Comparison of ENCODE assay signal across 8 mouse cellular contexts in the genomic region with DNA sequence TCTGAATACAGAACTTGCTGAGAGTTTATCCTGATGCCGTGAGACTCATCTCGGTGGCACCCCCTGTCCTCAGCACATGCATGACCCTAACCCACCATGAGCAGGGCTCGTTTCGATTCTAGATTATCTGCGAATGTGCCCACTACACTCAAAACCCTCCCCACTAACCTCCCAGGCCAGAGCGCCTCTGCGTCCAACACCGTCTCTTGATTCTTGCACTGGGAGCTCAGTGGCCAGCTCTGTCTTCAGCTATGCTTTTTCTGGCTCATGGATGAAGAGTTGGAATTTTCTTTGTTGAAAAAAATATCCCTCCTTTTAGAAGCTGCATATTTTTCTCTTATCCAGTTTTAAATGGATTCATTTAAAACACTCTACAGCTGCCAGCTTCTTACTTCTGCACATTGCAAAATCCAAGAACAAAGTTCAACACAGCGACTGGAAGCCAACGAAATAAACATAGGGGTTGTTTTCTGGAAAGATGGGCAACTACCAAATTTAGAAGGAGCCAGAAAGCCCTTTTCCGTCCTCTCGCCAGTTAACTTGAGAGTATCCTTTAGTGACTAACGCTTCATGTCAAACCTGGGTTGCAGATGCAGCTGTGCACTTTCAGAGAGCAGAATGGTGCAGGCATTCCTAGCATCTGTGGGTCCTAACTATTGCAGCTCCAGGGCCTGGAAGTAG.
DNase-seq lines count a peak whose midpoint lies in the region; ATAC-seq and TF ChIP-seq lines count a peak whose summit lies in the region.

No protein-coding gene starts in this region.

- TF ChIP-seq CTCF in kidney, postnatal 0 days (IDR thresholded peaks at IDR 0.05; ENCODE audit: low read depth), result no peak

- no peak overlapping the region for H3K4me2 ChIP-seq in forebrain, embryonic 11.5 days (ENCODE audit: low read depth, low read length, severe bottlenecking)
- no peak overlapping the region for H3K4me2 ChIP-seq in kidney, postnatal 0 days (ENCODE audit: low read length)
- no peak overlapping the region for H3K4me2 ChIP-seq in embryonic facial prominence, embryonic 14.5 days (ENCODE audit: low read depth, low read length)
- no peak overlapping the region for H3K4me2 ChIP-seq in lung, embryonic 16.5 days (ENCODE audit: low read depth, low read length)

- WGBS in forebrain, embryonic 11.5 days, result 92% methylated on average over 13 of the region's 13 CpGs
- WGBS in forebrain, embryonic 10.5 days, result 95% methylated on average over 13 of the region's 13 CpGs
- WGBS in kidney, postnatal 0 days, result 81% methylated on average over 13 of the region's 13 CpGs
- WGBS in embryonic facial prominence, embryonic 14.5 days, result 75% methylated on average over 13 of the region's 13 CpGs
- 59% methylated on average over 13 of the region's 13 CpGs for WGBS in lung, embryonic 16.5 days

- no peak overlapping the region for H3K4me3 ChIP-seq in forebrain, embryonic 11.5 days (ENCODE audit: low read depth, low read length)
- H3K4me3 ChIP-seq in forebrain, embryonic 10.5 days, result no peak overlapping the region
- H3K4me3 ChIP-seq in kidney, postnatal 0 days (replicated peaks; ENCODE audit: low read depth, low read length), result no peak overlapping the region
- no peak overlapping the region for H3K4me3 ChIP-seq in embryonic facial prominence, embryonic 14.5 days (ENCODE audit: low read depth, low read length)
- H3K4me3 ChIP-seq in lung, embryonic 16.5 days (ENCODE audit: low read length), result no peak overlapping the region

- no peak overlapping the region for H3K9ac ChIP-seq in forebrain, embryonic 11.5 days (ENCODE audit: low read length)
- no peak overlapping the region for H3K9ac ChIP-seq in kidney, postnatal 0 days (ENCODE audit: low read depth, low read length)
- no peak overlapping the region for H3K9ac ChIP-seq in embryonic facial prominence, embryonic 14.5 days (ENCODE audit: low read depth, low read length)
- H3K9ac ChIP-seq in lung, embryonic 16.5 days (ENCODE audit: low read length), result no peak overlapping the region

- no peaks in the 10 kb centered on the region for H3K9me3 ChIP-seq in forebrain, embryonic 11.5 days (ENCODE audit: control insufficient read depth, low read length)
- no peaks in the 10 kb centered on the region for H3K9me3 ChIP-seq in forebrain, embryonic 10.5 days
- no peaks in the 10 kb centered on the region for H3K9me3 ChIP-seq in kidney, postnatal 0 days (replicated peaks; ENCODE audit: low read length)
- no peaks in the 10 kb centered on the region for H3K9me3 ChIP-seq in embryonic facial prominence, embryonic 14.5 days (ENCODE audit: control insufficient read depth, low read length)
- H3K9me3 ChIP-seq in lung, embryonic 16.5 days (ENCODE audit: control insufficient read depth, low read length), result no peaks in the 10 kb centered on the region

- no peaks in the 10 kb centered on the region for H3K27me3 ChIP-seq in forebrain, embryonic 11.5 days (ENCODE audit: control insufficient read depth, insufficient read depth, low read length)
- H3K27me3 ChIP-seq in forebrain, embryonic 10.5 days (ENCODE audit: poor library complexity, severe bottlenecking), result no peaks in the 10 kb centered on the region
- H3K27me3 ChIP-seq in kidney, postnatal 0 days (ENCODE audit: insufficient read depth, low read length), result no peaks in the 10 kb centered on the region
- no peaks in the 10 kb centered on the region for H3K27me3 ChIP-seq in embryonic facial prominence, embryonic 14.5 days (replicated peaks; ENCODE audit: control insufficient read depth, insufficient read depth, low read length)
- H3K27me3 ChIP-seq in lung, embryonic 16.5 days (ENCODE audit: control insufficient read depth, insufficient read depth, low read depth, low read length), result no peaks in the 10 kb centered on the region

- DNase-seq in forebrain, embryonic 11.5 days (ENCODE audit: low spot score), result peak; percentile 38
- DNase-seq in forebrain, embryonic 10.5 days (ENCODE audit: extremely low spot score, low spot score), result no peak
- no peak for DNase-seq in kidney, postnatal 0 days (ENCODE audit: low spot score)
- DNase-seq in kidney, postnatal 10 days, result no peak
- DNase-seq in embryonic facial prominence, embryonic 14.5 days (ENCODE audit: low spot score), result peak; percentile 31
- no peak for DNase-seq in embryo, embryonic 11 days
- no peak for DNase-seq in spleen, adult 18-20 months

- ATAC-seq in forebrain, embryonic 11.5 days (replicated peaks; ENCODE audit: low FRiP score), result no peak
- ATAC-seq in kidney, postnatal 0 days (replicated peaks; ENCODE audit: low FRiP score, low read depth), result no peak
- no peak for ATAC-seq in embryonic facial prominence, embryonic 14.5 days (ENCODE audit: low read depth)
- peak; percentile 46; the same call in 1 of the 2 replicates for ATAC-seq in lung, embryonic 16.5 days (ENCODE audit: low read depth)

- no peaks in the 10 kb centered on the region for H3K4me1 ChIP-seq in forebrain, embryonic 11.5 days (replicated peaks; ENCODE audit: control insufficient read depth, insufficient read depth, low read length)
- H3K4me1 ChIP-seq in forebrain, embryonic 10.5 days, result peaks cover 15% of the 10 kb centered on the region
- peaks cover 8% of the 10 kb centered on the region; the same call in 1 of the 2 replicates for H3K4me1 ChIP-seq in kidney, postnatal 0 days (replicated peaks; ENCODE audit: insufficient read depth, low read length)
- H3K4me1 ChIP-seq in embryonic facial prominence, embryonic 14.5 days (ENCODE audit: control insufficient read depth, insufficient read depth, low read length), result peaks cover 13% of the 10 kb centered on the region; the same call in 1 of the 2 replicates
- H3K4me1 ChIP-seq in lung, embryonic 16.5 days (replicated peaks; ENCODE audit: control insufficient read depth, insufficient read depth, low read length), result peaks cover 22% of the 10 kb centered on the region

- H3K27ac ChIP-seq in forebrain, embryonic 11.5 days (ENCODE audit: low read depth, low read length), result no peak overlapping the region
- no peak overlapping the region for H3K27ac ChIP-seq in forebrain, embryonic 10.5 days
- H3K27ac ChIP-seq in kidney, postnatal 0 days, result peak overlapping the region; percentile 13; the same call in 1 of the 2 replicates
- H3K27ac ChIP-seq in embryonic facial prominence, embryonic 14.5 days (replicated peaks; ENCODE audit: low read depth, low read length), result peak overlapping the region; percentile 46
- H3K27ac ChIP-seq in lung, embryonic 16.5 days (ENCODE audit: low read length), result peak overlapping the region; percentile 82

- H3K36me3 ChIP-seq in forebrain, embryonic 11.5 days (ENCODE audit: control insufficient read depth, insufficient read depth, low read length), result no peaks in the 10 kb centered on the region
- H3K36me3 ChIP-seq in forebrain, embryonic 10.5 days (replicated peaks), result peaks cover 18% of the 10 kb centered on the region
- H3K36me3 ChIP-seq in kidney, postnatal 0 days (ENCODE audit: insufficient read depth, low read length), result 0 out of 2 replicates have a peak, but pooled peaks cover 5% of the 10 kb centered on the region
- 0 out of 2 replicates have a peak, but pooled peaks cover 10% of the 10 kb centered on the region for H3K36me3 ChIP-seq in embryonic facial prominence, embryonic 14.5 days (ENCODE audit: control insufficient read depth, insufficient read depth, low read length)
- peaks cover 14% of the 10 kb centered on the region for H3K36me3 ChIP-seq in lung, embryonic 16.5 days (ENCODE audit: control insufficient read depth, insufficient read depth, low read length)

Comparison
In these comparisons a context has a peak if more than half of its experiments do, and no peak if none do; other contexts are left out.
1. DNase-seq: peak in forebrain, embryonic 11.5 days (single experiment) and embryonic facial prominence, embryonic 14.5 days (single experiment); none in forebrain, embryonic 10.5 days (single experiment), kidney, postnatal 0 days (single experiment), kidney, postnatal 10 days (single experiment), embryo, embryonic 11 days (single experiment) and spleen, adult 18-20 months (0 of 2).
2. H3K27ac ChIP-seq: peak in kidney, postnatal 0 days (single experiment), embryonic facial prominence, embryonic 14.5 days (single experiment) and lung, embryonic 16.5 days (single experiment); none in forebrain, embryonic 11.5 days (single experiment) and forebrain, embryonic 10.5 days (single experiment).